Mouse (Mus musculus) heart, postnatal 0 days (tissue): Measurements from ENCODE around the gene Ccdc88c. TPM values are rescaled to one million over a fixed set of nuclear protein-coding genes. Genes with fewer than 3 reads are reported as not detected.

Experiments used
- ATAC-seq: fragments of 200-750 bp; cut with Nextera tagmentation; 2 replicates; pipeline ENCODE4 v1.8.0; 2017; ENCODE audit warnings: low read depth, moderate number of reproducible peaks, moderate library complexity; ENCODE audit not compliant: insufficient read depth
- DNase-seq: peaks from one replicate; pipeline ENCODE4 v3.0.0-alpha.2; 2016; ENCODE audit warnings: low spot score
- H3K27ac ChIP-seq: fragments of 300-500 bp; sonication (generic); 2 replicates; pipeline ENCODE4 v1.5.1; 2014; ENCODE audit warnings: low read depth, mild to moderate bottlenecking
- H3K27me3 ChIP-seq: fragments of 300-500 bp; sonication (generic); 2 replicates; pipeline ENCODE4 v1.6.1; 2014; ENCODE audit warnings: low read length, mixed read lengths; ENCODE audit not compliant: control insufficient read depth, insufficient read depth
- H3K36me3 ChIP-seq: fragments of 300-500 bp; sonication (generic); replicated peaks from 2 replicates; pipeline ENCODE4 v1.6.1; 2014; ENCODE audit warnings: low read length, mixed read lengths; ENCODE audit not compliant: control insufficient read depth, insufficient read depth
- H3K4me1 ChIP-seq: fragments of 300-500 bp; sonication (generic); 2 replicates; pipeline ENCODE4 v1.6.1; 2014; ENCODE audit warnings: antibody characterized with exemption; ENCODE audit not compliant: control insufficient read depth, insufficient read depth
- H3K4me2 ChIP-seq: fragments of 300-500 bp; sonication (generic); 2 replicates; pipeline ENCODE4 v1.6.1; 2014; ENCODE audit warnings: low read depth, mild to moderate bottlenecking, low read length, moderate library complexity
- H3K4me3 ChIP-seq: fragments of 300-500 bp; sonication (generic); 2 replicates; pipeline ENCODE4 v1.5.1; 2014; ENCODE audit warnings: low read depth, low read length
- H3K9ac ChIP-seq: fragments of 300-500 bp; sonication (generic); replicated peaks from 2 replicates; pipeline ENCODE4 v1.6.1; 2014; ENCODE audit warnings: low read depth, low read length, mixed read lengths
- H3K9me3 ChIP-seq: fragments of 300-500 bp; sonication (generic); replicated peaks from 2 replicates; pipeline ENCODE4 v1.6.1; 2016; ENCODE audit warnings: low read length; ENCODE audit not compliant: control insufficient read depth
- CTCF ChIP-seq: IDR thresholded peaks from 2 replicates; pipeline ENCODE4 v1.5.1; 2016; ENCODE audit warnings: antibody characterized with exemption, control low read depth, low read depth
- EP300 ChIP-seq: IDR thresholded peaks from 2 replicates; pipeline ENCODE4 v1.6.1; 2016; ENCODE audit warnings: antibody characterized with exemption, low read depth
- WGBS: fragments of 180-500 bp; shearing (Covaris S2); extraction: QIAGEN DNeasy Blood & Tissue Kit; methylation state at CpG from one replicate; pipeline ENCODE4 v1.1.7; 2014; 5-methylcytosine and 5-hydroxymethylcytosine counted together
- polyA plus RNA-seq: library from polyadenylated mRNA; unstranded; fragments of >200 nt; fragmentation: Nextera tagmentation; extraction: Ambion mirVana; gene quantifications from 2 replicates; pipeline ENCODE4 v1.2.1, GENCODE M21; 2015
- total RNA-seq: library from RNA; depleted of rRNA; stranded (reverse); fragments of >200 nt; gene quantifications from 2 replicates; pipeline ENCODE4 v1.2.3, GENCODE M21; 2014; ENCODE audit warnings: low replicate concordance

Gene Ccdc88c
- total and polyA plus RNA-seq, 2 experiments from 2014 or later = 1.6 to 4.7 TPM

GRCm38 (mm10) chr12:100990291-100990690 lies 38.6 kb downstream of the Ccdc88c start:
- Histone ChIP-seq H3K9me3 (no peaks in the 10 kb centered on the region), H3K27ac (no peak overlapping the region), H3K4me1 (0 out of 2 replicates have a peak, but pooled peaks cover 3% of the 10 kb centered on the region), H3K9ac (no peak overlapping the region), H3K27me3 (no peaks in the 10 kb centered on the region), H3K4me2 (no peak overlapping the region), H3K4me3 (no peak overlapping the region), H3K36me3 (no peaks in the 10 kb centered on the region)
- ATAC-seq = no peak
- no peak for TF ChIP-seq EP300
- no peak for TF ChIP-seq CTCF
- DNase-seq = no peak
- 61% methylated on average over 12 of the region's 12 CpGs for WGBS

- Histone ChIP-seq H3K27ac (no peak overlapping the region), H3K4me2 (no peak overlapping the region), H3K36me3 (no peaks in the 10 kb centered on the region), H3K4me3 (no peak overlapping the region), H3K9ac (no peak overlapping the region), H3K9me3 (no peaks in the 10 kb centered on the region), H3K27me3 (no peaks in the 10 kb centered on the region), H3K4me1 (0 out of 2 replicates have a peak, but pooled peaks cover under 1% of the 10 kb centered on the region)
- no peak for DNase-seq
- TF ChIP-seq EP300 = no peak
- TF ChIP-seq CTCF = no peak
- 73% methylated on average over 4 of the region's 4 CpGs for WGBS
- no peak for ATAC-seq
Observed at GRCm38 (mm10) chr12:100989780-100990288, 39.0 kb downstream of the Ccdc88c start.

GRCm38 (mm10) chr12:100988324-100989130 lies 40.3 kb downstream of the Ccdc88c start:
- no peak overlapping the region for H3K9ac ChIP-seq
- ATAC-seq = no peak
- DNase-seq = no peak
- 80% methylated on average over 15 of the region's 15 CpGs for WGBS
- H3K36me3 ChIP-seq = no peaks in the 10 kb centered on the region
- no peaks in the 10 kb centered on the region for H3K4me1 ChIP-seq
- H3K9me3 ChIP-seq = no peaks in the 10 kb centered on the region
- H3K27ac ChIP-seq = no peak overlapping the region
- no peaks in the 10 kb centered on the region for H3K27me3 ChIP-seq
- H3K4me3 ChIP-seq = no peak overlapping the region
- TF ChIP-seq EP300 (no peak), CTCF (no peak)
- no peak overlapping the region for H3K4me2 ChIP-seq

- H3K9ac ChIP-seq = no peak overlapping the region
- no peaks in the 10 kb centered on the region for H3K9me3 ChIP-seq
- H3K4me1 ChIP-seq = peaks cover 9% of the 10 kb centered on the region; the same call in 1 of the 2 replicates
- H3K27me3 ChIP-seq = no peaks in the 10 kb centered on the region
- no peak for TF ChIP-seq EP300
- TF ChIP-seq CTCF = no peak
- no peak overlapping the region for H3K4me3 ChIP-seq
- ATAC-seq (no peak), DNase-seq (no peak)
- H3K4me2 ChIP-seq = no peak overlapping the region
- no peak overlapping the region for H3K27ac ChIP-seq
- 64% methylated on average over 4 of the region's 4 CpGs for WGBS
- no peaks in the 10 kb centered on the region for H3K36me3 ChIP-seq
Observed at GRCm38 (mm10) chr12:100986423-100986822, 42.4 kb downstream of the Ccdc88c start.

GRCm38 (mm10) chr12:100985793-100986157 lies 43.1 kb downstream of the Ccdc88c start:
- ATAC-seq (no peak), DNase-seq (no peak)
- peaks cover 9% of the 10 kb centered on the region; the same call in 1 of the 2 replicates for H3K4me1 ChIP-seq
- TF ChIP-seq CTCF = no peak
- TF ChIP-seq EP300 = no peak
- H3K36me3 ChIP-seq = no peaks in the 10 kb centered on the region
- 95% methylated on average over 2 of the region's 2 CpGs for whole genome bisulfite sequencing
- no peak overlapping the region for H3K4me2 ChIP-seq
- no peak overlapping the region for H3K9ac ChIP-seq
- H3K27ac ChIP-seq = no peak overlapping the region
- H3K27me3 ChIP-seq = no peaks in the 10 kb centered on the region
- no peaks in the 10 kb centered on the region for H3K9me3 ChIP-seq
- H3K4me3 ChIP-seq = no peak overlapping the region
